Mouse (Mus musculus): ENCODE results near the gene Pcdh9.
A peak's percentile ranks its signal among the peaks of the same experiment; 100 is the strongest.
"Not testable (repeated sequence)": the region's sequence is repeated elsewhere in the genome, so short reads cannot be mapped to it uniquely, and the experiment has no call there.

Gene Pcdh9

GRCm38 (mm10) chr14:93381163-93381562 lies 509.3 kb downstream of the Pcdh9 start:
- DNase-seq (ENCODE audit: low read depth, low spot score) = no peak

DNA sequence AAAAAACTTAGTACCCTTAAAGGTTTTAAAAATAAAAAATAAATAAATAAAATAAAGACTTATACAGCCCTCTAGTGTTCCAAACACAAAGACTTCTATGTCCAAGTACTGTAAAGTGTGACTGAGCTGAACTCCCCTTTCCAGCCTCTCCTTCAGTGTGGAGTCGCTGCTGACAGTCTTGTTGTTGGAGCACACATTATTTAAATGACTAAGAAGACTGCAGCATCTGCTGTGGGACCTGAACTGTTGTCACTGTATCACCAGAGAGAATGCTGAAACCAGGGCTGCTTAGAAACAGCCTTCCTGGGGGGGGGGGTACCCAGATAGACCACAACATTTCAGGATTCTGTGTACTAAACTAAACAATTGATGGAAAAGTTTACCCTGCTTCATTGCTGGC lies 509.7 kb downstream of the Pcdh9 start:
- DNase-seq (ENCODE audit: low read depth, low spot score) = no peak

GRCm38 (mm10) chr14:93376159-93376558 lies 514.3 kb downstream of the Pcdh9 start:
- DNase-seq (ENCODE audit: low read depth, low spot score) = no peak

GRCm38 (mm10) chr14:93374181-93374580 lies 516.3 kb downstream of the Pcdh9 start:
- no peak for DNase-seq (ENCODE audit: low read depth, low spot score)

- DNase-seq (ENCODE audit: low read depth, low spot score) = no peak
Observed at GRCm38 (mm10) chr14:93354150-93354549, 536.3 kb downstream of the Pcdh9 start.

- DNase-seq (ENCODE audit: low read depth, low spot score) = no peak
Observed at GRCm38 (mm10) chr14:93350906-93351305, 539.6 kb downstream of the Pcdh9 start.

GRCm38 (mm10) chr14:93349166-93349565 lies 541.3 kb downstream of the Pcdh9 start:
- DNase-seq (ENCODE audit: low read depth, low spot score) = no peak

- DNase-seq (ENCODE audit: low read depth, low spot score) = no peak
Observed at GRCm38 (mm10) chr14:93347031-93347430, 543.4 kb downstream of the Pcdh9 start.

GRCm38 (mm10) chr14:93342781-93343180 lies 547.7 kb downstream of the Pcdh9 start:
- no peak for DNase-seq (ENCODE audit: low read depth, low spot score)

DNA sequence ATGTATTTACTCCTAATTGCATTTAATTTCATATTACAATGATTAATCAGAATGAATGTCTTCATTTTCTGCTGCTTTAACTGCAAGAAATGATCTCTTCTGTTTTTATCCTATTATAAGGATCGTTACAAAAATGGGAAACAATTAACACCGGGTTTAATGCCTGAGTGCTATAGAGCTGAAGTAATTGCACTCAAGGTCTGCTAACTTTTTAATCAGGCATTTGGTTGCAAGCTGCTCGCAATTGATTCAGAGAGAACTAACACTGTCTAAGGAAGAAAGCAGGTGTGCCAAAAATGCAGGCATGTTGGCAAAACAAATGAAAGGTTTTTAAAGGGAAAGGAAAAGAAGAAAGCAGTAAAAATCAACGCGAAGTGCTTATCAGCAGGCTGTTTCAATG lies 549.1 kb downstream of the Pcdh9 start:
- no peak for DNase-seq (ENCODE audit: low read depth, low spot score)

DNA sequence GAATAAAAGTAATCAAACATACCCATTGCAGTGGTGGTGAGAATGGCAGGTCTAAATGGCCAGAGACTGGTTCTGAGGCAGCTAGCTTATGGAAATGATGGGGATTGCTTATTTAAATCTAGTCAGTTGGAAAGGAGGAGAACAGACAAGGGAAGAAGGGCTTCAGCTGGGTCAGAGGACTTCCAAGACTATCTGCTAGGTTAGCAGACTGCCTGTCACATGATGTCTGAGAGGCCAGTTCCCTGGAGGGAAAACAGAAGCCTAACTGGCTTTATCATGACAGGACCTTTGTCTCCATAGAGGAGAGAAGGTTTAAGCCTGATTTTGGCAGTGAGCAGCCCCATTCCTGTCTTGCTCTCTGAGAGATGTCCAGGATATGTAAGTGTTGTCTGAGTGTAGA lies 561.2 kb downstream of the Pcdh9 start:
- no peak for DNase-seq (ENCODE audit: low read depth, low spot score)

GRCm38 (mm10) chr14:93317393-93317792 lies 573.1 kb downstream of the Pcdh9 start:
- DNase-seq (ENCODE audit: low read depth, low spot score) = no peak

- no peak for DNase-seq (ENCODE audit: low read depth, low spot score)
Observed at GRCm38 (mm10) chr14:93288361-93288760, 602.1 kb downstream of the Pcdh9 start.

DNA sequence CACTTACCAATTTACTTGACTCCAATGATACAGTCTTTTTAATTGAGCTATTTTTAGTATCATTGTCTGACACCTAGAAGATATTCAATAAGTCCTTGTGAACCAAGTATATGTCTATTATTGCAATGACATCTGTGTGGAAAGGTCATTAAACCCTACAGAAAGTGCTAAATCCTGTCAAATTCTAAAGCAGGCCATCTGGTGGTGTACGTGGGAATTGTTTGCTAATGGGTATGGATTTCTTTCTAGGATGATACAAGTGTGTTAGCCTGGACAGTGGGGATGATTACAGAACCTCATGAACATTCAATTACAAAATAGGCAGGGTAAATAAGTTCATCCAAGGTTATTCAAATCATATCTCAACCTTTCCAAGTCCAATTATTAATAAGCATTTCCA lies 602.8 kb downstream of the Pcdh9 start:
- peak; percentile 6 for DNase-seq (ENCODE audit: low read depth, low spot score)

GRCm38 (mm10) chr14:93285136-93285535 lies 605.3 kb downstream of the Pcdh9 start:
- no peak for DNase-seq (ENCODE audit: low read depth, low spot score)

DNA sequence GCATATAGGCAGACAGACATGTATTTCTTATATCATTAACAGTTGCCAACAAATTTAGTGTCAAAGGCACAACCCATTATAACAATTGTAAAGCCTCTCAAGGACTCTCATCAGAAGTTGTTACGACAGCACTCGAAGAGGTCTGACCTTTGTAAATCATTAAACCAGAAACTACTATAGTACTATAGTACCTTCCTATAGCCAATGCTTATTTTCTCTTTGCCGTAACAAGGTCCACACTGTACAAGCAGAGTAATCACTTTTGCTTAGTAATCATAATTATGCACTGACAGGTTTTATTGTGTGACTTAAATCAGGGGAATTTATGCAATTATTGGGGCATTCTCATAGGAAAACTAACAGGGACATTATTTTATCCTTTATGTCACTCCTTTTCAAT lies 606.5 kb downstream of the Pcdh9 start:
- DNase-seq (ENCODE audit: low read depth, low spot score) = no peak

DNA sequence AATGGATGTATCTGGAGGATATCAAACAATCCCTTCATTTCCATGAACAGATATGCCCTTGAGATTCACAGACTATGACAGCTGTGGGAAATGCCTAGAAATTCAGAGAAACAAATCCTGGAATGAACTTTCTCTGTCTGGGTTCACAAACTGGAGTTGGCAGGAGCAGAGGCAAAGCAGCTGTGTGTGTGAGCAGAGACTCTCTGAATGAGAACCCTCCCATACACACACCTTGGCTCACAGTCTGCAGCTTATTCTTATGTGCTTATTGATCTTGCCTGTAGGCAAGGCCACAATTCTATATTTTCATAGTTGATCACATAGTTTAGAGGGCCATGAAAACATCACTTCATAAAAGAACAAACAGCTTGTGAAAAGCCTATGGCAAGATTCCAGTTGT lies 614.8 kb downstream of the Pcdh9 start:
- DNase-seq (ENCODE audit: low read depth, low spot score) = no peak

- DNase-seq (ENCODE audit: low read depth, low spot score) = no peak
Observed at GRCm38 (mm10) chr14:93274767-93275166, 615.7 kb downstream of the Pcdh9 start.

DNA sequence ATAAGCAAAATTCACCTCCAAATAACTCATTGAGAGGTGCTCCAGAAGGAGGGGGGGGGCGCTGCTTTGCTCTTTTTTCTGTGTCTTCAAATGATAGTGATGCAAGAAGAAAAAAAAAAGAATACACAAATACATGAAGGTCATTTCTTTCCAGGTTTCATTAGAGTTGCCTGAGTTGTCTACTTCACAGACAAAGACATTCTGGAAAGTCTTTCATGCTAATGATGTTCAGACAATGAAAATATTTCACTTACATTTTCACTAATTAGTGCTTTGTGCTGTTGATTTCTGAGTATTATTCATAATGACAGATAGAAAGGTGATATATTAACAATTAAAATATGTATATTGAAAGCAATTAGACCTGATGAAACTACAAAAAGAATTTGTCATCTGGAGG lies 637.1 kb downstream of the Pcdh9 start:
- no peak for DNase-seq (ENCODE audit: low read depth, low spot score)

DNA sequence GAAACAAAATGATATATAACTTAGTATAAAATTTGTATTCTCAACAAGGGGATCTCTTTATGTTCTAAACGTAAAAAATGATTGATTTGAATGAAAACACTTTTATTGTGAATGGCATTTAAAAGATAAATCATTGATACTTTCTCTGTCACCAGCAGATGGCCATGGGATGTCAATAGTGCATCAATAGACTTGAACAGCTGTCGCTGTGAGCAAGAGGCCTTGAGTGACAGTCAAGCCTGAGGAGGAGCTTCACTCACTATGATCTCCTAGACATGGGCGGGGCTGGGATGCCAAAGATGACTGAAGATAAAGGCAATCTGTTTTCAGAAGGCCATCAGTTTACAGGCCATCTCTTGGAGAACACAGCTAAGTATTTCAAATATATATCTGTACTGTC lies 650.2 kb downstream of the Pcdh9 start:
- no peak for DNase-seq (ENCODE audit: low read depth, low spot score)

- DNase-seq (ENCODE audit: low read depth, low spot score) = no peak
Observed at GRCm38 (mm10) chr14:93234333-93234732, 656.1 kb downstream of the Pcdh9 start.

GRCm38 (mm10) chr14:93233599-93233998 lies 656.9 kb downstream of the Pcdh9 start:
- DNase-seq (ENCODE audit: low read depth, low spot score) = no peak

GRCm38 (mm10) chr14:93214846-93215245 lies 675.6 kb downstream of the Pcdh9 start:
- not testable (repeated sequence) for DNase-seq (ENCODE audit: low read depth, low spot score)

GRCm38 (mm10) chr14:93199791-93200190 lies 690.7 kb downstream of the Pcdh9 start:
- no peak for DNase-seq (ENCODE audit: low read depth, low spot score)

Data from ZHBTc4 (cell line).